Mouse (Mus musculus): Measurements from ENCODE around the gene Hinfp. TPM values are rescaled to one million over a fixed set of nuclear protein-coding genes. Genes with fewer than 3 reads are reported as not detected.
"Not testable (repeated sequence)": the region's sequence is repeated elsewhere in the genome, so short reads cannot be mapped to it uniquely, and the experiment has no call there.

Hinfp gene
- total RNA-seq, 4 experiments from 2014 or later: 20.3 to 44.4 (median 31.8) TPM

DNA sequence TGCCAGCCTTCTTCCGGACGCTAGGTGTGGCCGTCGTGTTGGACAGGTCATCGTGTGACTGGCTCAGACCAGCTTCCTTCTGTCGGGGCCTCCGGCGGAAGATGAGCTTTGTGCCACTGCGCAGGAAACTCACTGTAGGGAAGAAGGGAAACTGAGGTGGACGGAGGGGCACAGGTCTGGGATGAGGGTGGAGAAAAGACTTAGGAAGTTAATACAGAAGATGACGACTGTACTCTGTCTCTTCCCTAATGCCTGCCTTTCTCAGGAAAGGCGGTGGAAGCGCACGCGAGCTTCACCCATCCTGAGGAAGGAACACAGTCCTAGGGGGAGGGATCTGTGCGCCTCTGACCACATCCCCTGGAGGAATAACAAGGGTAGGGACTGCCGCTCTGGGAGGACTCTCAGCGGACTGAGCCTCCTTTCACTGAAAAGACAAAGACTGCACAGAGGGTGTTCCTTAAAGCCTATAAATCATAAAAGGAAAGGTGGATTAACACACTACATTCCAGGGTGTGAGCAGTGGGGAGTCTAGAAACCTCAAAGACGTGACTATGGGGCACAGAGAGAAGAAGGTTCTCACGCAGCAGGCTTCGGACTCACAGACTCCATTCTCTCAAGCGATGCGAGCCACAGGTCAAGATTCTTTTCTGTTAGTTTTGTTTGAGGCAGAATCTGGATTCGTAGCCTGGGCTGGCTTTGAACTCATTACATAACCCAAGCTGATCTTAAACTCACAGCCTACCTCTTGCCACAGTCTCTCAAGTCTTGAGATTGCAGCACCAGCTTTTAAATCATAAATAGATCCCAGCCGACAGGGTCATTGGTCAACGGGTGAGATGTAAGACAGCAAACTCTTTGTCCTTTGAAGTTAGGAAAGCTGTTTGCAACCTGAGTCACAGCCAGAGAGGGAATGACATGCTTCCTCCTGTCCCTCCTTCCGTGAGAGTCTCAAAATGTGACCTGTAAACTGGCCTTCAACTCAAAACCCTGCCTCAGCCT is 6.0 kb upstream of the Hinfp start:
- DNase-seq: no peak

DNA sequence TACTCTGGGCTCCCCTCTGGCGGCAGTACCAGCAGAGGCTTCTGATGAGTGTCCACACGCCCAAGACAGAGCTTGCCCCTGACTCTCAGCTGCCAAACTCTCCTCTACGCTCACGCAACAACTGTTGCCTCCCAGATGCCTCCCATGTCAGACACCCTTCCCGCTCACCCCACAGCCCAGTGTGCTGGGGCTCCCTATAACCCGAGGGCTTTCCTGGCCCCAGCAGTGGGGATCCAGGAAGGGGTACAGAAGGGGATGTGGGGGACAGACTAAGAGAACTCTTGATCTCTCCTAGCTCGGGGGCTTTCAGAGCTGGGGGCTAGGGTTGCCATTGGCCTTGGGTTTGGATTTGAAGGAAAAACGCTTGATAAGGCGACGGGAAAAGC is 5.3 kb upstream of the Hinfp start:
- no peak for DNase-seq

DNA sequence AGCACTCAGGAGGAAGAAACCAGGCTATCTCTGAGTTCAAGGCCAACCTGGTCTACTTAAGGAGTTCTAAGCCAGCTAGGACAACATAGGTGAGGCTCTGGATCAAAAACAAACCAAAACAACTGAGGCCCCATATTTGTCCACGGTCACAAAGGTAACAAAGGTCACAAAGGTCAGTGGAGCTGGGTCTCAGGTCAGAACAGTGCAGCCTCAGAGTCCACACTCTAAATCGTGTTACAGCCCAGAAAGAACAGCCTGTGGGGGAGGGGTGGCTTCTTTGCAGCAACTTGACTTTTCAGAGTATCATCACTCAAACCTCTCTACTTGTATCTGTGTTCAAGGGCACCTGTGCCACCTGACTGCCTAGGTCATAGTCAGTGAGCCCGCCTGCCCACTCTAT is 4.3 kb upstream of the Hinfp start:
- DNase-seq: no peak

DNA sequence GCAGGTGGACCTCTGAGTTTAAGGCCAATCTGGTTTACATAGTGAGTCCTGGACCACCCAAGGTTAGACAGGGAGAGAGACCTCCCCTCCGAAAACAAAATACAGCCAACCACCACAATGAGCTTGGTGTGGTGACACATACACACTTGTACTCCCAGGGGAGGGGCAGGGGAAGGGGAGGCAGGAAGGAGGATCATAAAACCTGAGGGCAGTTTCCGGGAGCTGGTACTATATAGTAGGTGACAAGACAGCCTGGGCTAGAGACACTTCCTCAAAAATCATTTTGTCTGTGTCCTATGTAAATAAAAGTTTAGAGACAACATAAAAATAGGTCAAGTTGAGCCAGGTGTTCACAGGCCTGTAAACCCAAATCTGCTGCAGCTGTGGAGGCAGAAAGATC is 1.8 kb upstream of the Hinfp start:
- no peak for DNase-seq

DNA sequence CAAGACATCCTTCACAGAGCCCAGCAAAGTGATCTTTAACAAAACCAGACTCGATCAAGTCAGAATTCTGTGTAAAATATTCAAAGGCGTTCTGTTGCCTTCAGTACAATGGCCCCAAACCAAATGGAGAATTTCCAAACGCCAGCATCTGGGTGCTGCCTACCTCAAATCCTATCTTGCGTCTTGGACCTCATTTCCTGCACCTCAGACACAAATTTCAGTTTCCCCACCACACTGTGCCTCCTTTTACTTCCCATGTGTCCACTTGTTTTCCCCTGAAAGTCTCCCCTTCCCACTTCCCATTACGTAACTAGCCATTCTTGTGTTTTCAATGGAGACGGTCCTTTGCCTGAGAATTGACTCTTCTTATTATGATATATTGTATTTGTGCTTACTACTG is 1.1 kb upstream of the Hinfp start:
- no peak for DNase-seq

DNA sequence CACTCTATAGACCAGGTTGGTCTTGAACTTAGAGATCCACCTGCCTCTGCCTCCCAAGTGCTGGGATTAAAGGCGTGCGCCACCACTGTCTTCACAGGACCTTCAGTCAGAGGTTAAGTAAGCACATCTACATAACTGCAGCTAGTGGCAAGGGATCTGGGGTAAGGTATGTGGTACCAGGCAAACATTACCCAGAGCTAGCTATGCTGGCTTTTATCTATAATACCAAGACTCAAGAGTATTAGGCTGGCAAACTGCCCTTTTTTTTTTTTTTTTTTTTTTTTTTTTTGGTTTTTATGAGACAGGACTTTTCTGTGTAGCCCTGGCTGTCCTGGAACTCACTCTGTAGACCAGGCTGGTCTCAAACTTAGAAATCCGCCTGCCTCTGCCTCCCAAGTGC is 5.5 kb downstream of the Hinfp start:
- not testable (repeated sequence) for DNase-seq

DNA sequence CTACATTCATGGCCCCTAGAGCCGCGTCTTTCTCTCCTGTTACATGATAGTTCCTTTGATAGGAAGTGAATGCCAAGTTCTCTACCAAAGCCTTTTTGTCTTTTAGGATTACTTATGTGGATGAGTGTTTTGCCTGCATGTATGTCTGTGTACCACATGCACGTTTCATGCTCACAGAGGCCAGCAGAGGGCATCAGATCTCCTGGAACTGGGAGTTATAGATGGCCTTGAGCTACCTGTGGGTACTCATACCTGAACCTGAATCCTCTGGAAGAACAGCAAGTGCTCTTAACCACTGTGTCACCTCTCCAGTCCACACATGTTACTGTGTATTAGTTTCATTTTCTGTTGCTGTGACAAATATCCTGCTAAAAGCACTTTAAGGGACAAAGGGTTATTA is 13.0 kb downstream of the Hinfp start:
- DNase-seq: no peak

DNA sequence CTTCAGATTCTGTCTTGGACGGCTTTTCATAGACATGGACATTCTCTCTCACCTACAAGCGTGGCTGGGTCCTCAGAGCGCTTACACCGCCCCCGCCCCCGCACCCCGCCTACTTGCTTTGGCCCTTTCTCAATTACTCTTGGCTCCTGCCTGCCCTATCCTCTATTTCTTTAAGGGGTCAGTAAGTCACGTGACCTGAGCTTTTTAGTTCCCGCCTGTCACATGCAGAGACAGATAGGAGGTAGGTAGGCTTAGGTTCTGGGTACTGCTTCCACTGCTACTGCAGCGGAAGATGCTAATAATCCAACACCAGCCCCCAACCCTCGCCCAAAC is 16.5 kb downstream of the Hinfp start:
- DNase-seq: no peak

DNA sequence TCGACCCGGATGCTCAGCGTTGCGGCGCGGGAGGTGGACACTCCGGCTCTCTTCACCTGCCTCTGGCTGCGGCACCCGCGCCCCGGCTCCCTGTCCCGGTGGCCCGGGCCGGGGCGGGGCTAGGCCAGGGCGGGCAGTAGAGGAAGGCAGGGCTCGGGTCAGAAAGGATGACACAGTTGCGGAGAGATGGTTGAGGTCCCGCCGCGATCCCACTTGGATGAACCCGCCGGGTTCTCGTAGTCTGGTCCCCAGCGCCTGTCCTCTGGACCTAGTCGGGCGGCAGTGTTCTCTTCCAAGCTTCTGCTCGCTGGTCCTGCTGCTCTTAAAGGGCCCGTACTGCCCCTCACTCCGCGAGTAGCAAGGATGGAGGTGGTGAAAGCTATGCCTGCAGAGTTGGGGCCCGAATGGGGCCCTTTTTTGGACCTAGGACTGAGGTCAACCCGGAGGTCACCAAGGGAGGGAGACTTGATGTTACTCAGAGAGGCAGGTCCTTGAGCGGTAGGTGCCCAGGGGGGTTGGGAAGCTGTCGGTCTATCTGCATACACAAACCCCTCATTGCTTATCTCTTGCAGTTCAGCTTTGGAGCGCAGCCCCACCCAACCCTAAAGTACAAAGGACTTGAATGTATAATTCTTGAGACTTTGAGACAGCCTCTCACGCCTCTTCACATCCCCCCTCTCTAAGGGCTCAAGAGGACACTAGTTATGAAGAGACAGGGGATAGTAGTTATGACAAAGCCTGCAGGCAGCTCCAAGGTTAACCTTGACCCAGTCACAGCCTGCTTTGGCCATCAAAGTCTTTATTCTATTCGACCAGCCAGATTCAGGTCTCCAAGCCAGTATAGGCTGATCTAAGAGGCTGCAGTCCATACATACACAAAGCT is 17.2 kb downstream of the Hinfp start, which contains the start of gene Abcg4:
Gene Abcg4 (minus strand): TSS at position 540 of the 883 bp plus-strand sequence.
- DNase-seq: peak; percentile 54

DNA sequence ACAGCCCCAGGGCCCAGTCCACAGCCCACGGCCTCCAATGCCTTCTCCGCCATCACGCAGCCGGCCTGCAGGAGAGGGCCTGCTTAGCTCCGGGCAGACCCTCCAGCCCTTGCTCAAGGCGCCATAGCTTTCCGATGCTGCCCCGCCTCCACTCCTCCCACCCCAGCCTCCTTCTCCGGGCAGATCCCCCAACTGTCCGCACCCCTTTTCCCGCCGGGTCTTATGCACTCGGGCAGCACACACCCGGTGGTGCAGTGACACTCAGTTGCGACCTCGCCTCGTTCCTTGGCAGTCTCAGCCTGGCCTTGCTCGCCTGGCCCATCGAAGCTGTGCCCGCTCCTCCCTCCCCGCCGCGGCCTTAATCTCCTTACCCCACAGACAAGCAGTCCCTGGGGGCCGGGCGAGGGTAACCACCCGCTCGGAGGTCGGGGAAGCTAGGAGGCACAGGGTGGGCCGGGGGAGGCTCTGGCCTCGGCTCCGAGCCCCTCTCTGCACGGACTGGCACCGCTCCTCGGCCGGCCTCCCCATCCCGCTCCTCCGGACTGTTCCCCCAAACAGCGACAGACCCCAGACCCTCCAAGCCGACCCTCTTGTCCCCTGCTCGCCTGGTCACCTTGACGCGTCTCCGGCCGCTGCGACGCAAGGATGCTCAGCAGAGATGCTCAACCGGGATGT is 17.9 kb downstream of the Hinfp start:
- no peak for DNase-seq

DNA sequence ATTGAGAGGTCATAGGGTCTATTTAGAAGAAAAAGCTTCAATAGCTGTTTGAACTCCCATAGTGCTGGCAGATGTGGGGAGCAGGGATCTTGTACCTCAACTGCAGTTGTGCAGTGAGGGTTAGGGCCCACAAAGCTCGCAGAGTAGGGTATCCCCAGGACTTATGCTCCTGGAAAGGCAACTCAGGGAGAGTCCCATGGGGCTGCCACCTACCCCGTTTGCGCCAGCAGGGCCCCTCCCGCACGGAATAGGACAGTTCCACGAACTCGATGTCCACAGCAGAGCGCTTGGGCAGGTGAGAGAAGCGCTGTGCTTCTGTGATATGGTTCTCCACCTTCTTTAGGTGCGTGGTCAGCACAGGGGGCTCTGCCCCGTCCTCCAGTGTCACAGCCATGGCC is 18.5 kb downstream of the Hinfp start:
- no peak for DNase-seq

DNA sequence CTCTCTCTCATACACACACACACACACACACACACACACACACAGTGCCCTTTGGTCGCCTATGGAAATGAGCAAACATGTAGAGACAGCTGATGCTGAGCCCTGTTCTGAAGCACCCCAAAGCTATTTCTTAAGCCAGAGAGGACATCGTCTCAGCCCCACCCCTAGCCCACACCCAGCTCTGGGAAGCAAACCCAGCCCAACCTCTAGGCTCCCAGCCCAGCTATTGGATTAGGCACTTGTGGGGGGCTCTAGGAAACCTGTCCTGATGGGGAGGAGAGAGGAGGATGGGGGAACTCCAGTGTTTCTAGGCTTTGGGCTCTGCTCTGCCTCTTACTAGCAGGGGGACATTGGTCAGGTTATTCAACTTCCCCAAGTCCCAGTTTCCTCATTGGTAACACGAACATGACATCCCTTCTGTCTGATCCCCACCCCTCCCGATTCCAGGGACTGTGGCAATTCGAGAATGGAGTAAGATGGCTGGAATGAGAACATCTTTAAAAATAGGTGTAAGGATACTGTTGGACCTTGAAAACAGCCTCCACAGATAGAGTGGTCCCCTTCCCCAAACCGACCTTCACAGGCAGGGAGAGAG is 19.1 kb downstream of the Hinfp start:
- no peak for DNase-seq

DNA sequence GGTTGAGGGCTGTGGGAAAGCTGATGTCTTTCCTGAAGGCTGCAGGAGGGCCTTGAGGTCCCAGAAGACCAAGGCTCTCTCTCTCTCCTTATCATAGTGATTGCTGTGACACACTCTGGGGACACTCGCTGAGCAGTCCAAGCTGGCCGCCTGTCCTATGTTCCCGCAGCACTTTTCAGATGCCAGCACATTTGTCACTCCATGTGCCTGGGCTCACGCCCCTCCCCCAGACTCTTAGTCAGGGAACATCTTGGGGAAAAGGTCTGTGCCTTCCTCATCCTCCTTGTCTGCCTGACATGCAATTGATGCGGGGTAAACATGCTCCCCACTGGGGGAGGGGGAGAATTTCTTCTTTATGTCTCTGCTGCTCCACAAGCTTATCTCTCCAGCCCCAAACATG is 22.3 kb downstream of the Hinfp start:
- peak; percentile 60 for DNase-seq

DNA sequence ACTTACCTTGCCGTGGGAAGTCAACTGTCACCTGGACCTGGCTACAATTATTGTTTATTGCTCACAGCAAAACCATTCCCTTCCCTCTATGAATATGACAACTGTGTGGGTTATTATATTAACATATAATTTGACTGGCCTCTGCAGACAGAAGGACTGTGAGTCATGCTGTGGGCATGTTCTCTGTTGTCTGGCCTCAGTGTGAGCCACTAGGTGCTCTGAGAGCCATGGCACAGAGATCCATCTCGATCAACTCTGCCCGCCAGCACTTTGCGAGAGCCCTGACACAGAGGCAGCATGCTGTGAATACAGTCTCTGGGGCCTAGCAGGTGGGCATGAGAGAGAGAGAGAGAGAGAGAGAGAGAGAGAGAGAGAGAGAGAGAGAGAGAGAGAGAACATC is 35.5 kb downstream of the Hinfp start:
- no peak for DNase-seq

DNA sequence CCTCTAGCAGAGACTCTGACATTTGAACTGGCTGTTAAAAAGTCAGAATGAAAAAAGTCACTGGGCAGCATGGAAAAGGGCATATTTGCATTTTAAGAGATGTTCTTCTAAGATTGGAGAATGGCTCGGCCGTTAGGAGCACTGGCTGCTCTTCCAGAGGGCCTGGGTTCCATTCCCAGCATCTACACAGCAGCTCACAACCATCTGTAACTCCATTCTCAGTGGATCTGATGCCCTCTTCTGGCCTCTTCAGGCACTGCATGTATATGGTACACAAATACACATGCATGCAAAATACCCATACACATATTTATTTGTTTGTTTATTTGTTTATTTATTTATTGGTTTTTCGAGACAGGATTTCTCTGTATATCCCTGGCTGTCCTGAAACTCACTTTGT is 36.4 kb downstream of the Hinfp start:
- no peak for DNase-seq

DNA sequence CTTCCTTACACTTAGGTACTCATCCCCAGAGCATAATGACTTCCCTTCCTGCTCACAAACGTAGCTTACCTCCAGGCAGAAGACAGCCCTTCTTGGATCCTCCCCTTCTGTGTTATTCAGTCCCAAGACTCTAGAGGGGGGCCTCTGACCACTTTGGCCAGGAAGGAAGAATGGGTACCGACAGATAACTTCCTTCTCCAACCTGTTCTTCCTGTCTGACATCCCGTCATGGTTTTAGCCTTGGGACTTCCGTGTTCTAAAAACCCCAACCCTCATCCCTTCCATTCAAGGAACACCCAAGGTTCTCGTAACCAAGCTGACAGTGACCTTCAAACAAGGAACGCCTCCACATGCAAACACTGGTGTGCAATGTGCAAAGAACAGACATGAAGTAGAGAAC is 37.0 kb downstream of the Hinfp start, which contains the start of gene Nlrx1:
Gene Nlrx1 (minus strand): TSS at position 168 of the 400 bp plus-strand sequence.
- no peak for DNase-seq

DNA sequence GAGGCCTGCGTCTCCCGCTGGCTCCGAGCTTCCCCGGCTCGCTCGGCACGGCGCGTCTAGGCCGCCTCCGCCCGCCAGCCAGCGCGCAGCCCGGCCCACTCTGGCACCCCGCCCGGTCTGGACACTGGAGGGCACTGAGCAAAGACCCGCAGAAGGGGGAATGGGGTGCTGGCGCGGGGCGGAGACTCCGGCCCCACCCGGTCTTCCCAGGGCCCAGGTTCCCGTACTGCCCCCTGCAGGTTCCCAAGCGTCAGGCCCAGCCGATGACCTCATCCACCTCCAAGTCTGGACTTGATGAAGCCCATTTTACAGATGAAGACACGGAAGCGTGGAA is 37.5 kb downstream of the Hinfp start:
- peak; percentile 85 for DNase-seq

DNA sequence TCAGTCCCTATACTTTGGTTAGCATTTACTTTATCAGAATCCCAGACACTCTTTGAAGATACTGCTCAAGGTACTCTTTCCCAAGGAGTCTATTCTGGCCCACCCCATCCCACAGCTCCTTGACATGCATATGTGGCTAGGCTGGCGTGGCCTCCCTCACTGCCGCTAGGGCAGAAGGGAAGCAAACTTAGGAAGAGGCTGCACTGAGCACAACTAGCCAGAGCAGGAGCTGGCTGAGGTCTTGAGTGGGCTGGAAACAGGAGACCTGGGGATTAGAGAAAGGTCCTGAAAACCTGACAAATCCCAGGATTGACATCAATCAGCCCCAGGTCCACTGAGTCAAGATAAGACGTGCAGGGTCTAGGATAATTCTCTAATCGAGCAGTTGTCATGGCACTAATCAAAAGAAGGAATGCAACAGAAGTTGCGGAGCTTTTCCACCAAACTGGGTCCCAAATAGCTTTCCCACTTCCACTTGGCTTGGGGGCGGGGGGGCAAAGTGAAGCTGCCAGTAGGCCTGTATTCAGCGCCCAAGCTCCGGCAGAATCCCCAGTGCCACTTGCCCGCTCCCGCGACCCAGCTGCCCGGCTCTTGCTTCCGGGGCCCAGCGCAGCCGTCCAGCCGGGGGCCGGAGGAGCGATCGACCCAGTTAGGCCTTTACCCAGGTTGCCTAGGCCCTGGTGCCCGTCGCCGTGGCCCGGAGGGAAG is 38.0 kb downstream of the Hinfp start:
- no peak for DNase-seq

DNA sequence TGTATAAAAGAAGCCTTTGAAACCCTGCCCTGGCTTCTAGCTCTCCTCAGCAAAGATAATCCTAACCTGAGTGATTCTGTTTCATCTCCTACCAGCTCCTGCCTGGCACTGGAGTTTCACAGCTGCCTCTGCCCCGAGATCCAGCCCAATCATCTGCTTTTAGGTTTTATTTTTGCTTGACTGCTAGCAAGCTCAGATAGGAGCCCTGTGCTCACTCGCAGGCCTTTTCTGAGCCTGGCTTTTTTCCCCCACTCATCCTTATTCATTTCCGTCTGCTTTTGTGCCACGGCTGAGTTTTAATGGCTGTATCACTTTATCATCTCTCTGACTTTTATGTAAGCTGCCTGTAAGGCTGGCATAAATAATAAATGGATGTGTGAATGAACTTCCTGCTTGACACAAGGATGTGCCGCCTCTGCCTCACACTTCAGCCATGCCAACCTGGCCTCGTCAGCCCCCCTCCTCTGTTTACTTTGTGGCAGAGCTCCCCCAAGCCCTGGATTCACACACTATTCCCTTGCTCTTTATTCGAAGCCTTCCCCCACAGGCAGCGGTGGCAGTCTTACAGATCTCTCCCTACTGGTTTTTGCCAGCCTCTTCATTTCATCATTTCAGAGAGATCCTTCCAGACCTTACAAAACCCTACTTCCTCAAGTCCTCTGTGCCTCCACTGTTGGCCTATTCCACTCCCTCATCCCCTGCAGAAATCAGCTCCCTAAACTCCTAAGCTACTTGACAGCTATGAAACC is 38.8 kb downstream of the Hinfp start:
- no peak for DNase-seq

DNA sequence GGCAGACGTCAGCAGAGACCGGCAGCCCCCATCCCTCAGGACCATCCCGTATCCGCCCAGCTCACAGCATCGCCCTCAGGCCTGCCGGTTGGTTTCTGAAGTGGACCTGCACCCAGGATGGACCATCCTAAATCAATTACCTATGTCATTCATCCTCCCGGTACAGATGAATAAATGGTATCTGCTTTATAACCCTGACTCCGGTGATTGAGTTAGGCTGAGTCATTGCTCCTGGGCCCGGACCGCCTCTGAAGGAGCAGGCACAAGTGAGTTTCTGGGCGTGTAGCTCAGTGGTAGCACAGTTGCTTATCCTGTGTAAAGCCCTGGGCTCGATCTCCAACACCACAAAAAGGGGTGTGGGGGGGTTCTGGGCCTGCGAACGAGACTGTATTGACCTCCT is 44.1 kb downstream of the Hinfp start:
- no peak for DNase-seq

DNA sequence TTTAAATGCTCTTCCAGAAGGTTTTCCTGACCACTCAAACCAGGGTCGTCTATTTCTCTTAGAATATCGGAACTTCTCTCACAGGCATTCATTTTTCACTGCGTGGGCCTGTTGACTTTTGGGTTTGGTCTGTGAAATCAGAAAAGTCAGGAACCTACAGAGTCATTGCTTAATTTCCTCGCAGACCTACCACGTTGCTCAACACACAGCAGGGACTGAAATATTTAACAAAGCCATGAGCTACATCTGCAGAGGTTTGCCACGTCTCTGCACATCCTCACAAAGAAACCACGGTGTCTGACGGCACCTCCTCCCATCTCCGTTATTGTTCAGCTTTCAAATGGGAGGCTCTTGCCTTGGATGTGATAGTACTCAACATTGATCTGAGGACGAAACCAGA is 46.5 kb downstream of the Hinfp start:
- DNase-seq: no peak

Measured in adrenal gland, adult 8-10 months (tissue).